Mouse (Mus musculus): Measurements from ENCODE around the gene Morn5.
A peak's percentile ranks its signal among the peaks of the same experiment; 100 is the strongest.

Gene Morn5

DNA sequence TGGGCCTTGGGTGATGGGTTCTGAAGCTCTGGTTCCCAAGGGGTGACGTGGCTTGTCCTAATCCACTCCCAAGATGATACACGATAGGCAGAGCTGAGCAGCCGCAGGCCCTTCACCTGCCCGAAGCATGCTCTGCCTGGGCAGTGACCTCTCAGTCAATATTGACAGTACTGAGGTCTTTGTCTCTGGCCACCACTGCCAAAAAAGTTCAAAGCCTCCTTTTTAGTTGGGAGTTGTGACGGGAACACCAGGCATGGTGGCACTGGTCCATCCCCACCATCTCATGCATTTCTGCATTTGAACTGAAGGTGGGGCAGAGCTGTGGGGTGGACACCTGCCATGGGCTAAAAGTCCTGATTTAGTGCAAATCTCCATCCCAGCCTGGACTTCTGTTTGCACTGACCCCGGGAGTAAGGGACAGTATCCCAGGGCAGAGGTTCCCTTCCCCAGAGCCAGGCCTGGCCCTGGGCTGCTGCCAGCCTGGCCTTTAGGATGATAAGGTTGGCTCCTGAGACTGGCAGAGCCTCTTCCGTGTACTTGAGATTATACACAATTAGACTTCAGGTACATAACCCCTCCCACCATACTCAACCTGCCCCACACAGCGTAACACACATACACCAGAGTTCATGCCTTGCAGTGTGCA, 22.5 kb downstream of the Morn5 start:
- DNase-seq: no peak

DNA sequence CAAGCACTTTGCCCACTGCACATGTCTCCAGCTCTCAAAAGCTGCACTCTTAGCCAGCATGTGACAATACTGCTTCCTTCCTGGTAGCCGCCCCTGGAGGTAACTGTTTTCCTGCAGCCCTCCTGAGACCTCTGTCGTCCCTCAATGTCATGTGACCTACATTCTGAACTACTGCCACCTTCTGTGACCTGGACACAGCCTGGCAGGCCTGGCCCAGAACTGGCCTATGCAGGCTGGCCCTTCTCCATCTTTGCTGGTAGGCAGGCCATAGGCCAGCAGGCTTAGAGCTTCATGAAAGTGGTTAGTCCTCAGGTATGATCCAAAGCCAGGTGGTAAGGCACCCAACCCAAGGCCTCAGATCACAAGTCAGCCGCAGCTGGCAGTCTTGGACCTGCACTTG, 24.5 kb downstream of the Morn5 start:
- no peak for DNase-seq

DNA sequence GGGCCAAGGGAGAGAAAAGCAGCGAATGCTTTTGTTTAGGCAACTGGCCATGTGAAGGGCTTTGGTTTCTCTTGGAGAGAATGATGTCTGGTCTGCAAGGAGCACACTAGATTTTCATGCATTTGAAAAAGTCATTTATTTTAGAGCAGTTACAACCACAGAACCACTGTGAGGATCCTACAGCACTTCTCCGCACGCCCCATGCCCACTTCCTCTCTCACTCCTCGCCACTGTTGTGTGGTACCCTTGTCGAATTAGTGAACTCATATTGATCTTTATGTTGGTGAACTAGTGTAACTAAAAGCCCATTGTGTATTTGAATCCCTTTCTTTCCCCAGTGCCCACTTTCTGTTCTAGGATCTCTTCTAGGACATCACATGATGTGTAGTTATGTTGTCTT, 26.0 kb downstream of the Morn5 start:
- DNase-seq: no peak

DNA sequence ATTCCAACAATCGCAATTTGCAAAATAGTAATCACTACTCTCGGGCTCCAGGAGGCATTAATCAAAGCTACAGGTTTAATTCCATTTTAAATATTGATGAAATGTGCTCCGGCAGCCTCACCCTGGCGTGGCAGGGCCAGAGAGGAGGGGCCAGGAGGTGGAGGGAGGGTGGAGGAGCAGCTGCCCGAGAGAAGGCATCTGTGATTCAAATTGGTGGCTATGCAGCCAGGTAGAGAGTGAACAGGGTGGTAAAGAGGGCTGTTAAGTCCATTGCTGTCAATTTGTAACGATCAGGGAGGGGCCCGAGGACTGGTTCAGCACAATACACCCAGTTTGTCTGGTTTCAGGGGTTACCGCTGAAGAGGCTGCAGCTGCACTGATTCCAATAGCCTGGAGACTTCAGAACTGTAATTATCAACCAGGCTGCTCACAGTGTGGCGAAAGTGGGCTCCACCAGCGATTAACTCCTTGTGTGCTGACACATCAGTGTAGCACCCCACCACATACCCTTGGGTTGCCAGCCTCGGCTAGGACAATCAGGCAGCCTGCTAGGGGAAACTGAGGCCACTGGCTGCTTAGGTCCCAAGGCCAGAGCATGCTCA, 28.0 kb downstream of the Morn5 start:
- DNase-seq: no peak

DNA sequence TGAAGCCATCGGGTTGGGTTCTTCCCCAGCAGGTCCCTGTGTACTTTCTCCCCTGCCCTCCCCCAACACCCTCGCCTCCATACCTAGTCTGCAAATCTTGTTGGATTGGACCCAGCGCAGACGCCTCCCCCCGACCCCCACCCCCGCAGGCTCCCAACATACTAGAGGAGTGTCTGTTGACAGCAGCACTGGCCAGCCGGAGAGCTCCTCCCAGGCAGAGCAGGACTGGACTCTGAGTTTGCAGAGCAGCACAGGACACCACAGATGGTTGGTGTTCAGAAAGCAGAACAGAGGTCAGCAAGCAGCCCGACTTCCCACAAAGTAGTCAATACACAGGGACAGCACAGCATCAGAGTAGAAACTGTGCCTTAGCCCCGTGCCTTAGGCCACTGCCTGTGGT, 32.2 kb downstream of the Morn5 start:
- no peak for DNase-seq

DNA sequence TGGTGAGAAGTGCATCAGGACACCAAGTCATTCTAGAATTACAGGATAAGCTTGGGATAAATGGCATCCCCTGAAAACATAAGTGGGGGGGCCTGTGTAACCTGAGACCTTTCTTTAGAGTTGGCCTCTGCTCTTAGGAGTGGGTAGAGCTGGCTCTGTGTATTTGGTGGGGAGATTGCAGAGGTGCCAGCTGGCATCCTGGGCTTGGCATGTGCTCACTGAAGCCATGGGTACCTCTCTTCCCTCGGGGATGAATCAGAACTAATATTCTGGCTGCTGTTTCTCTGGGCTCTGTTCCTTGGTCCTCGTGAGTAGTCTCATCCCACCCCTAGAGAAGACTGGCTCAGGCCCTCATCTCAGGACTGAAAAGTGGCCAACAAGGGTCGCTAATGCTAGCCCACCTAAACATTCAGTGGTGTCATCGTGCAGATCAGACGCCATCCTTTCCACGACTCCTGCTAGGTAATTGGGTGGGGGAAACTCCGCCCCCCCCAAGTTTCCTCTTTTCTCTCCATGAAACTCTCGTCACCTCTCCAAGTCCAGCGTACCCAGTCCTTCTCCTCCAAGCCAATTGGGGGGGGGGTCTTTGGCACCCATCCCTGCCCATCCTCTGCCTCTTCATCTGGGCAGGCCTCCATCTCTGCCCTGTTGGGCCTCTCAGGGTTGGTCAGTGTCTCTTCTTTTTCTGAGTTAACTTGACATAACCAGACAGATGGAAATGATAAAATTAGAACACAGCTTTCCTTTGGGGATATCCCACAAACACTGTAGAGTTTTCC, 33.7 kb downstream of the Morn5 start:
- DNase-seq: no peak

DNA sequence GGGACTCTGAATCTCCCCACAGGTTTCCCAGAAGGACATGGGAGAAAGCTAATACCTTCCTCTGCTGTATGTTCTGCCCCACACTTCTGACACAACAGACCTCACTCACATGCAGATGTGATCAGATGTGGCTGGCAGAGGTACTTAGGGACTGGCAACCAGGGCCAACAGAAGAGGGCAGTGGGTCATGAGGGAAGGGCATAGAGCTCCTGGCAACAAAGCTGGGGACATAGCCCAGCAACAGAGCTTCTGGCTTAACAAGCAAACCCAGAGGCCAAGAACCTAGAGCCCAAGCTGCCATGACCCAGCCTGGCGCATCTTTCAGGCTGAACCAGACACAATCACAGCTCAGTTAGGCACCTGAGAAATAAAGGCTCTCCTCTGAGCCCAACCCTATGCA, 35.8 kb downstream of the Morn5 start:
- no peak for DNase-seq

DNA sequence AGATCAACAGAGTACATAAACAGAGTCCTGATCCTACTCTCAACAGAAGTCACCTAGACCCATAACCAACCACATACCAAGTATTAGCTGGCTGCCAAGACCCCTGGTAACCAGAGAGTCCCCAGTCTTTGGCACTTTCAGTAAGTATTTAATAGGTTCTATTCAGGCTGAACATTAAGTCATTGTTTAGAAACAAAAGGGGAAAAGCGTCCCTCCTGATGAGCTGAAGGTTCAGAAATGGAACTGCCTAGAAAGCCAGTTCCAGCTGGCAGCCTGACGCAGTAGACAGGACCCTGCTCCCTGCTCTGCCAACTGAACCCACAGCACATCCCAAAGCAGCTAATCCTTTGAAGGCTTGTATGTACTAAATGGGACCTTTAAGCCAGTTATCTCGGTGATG, 39.9 kb downstream of the Morn5 start:
- no peak for DNase-seq

DNA sequence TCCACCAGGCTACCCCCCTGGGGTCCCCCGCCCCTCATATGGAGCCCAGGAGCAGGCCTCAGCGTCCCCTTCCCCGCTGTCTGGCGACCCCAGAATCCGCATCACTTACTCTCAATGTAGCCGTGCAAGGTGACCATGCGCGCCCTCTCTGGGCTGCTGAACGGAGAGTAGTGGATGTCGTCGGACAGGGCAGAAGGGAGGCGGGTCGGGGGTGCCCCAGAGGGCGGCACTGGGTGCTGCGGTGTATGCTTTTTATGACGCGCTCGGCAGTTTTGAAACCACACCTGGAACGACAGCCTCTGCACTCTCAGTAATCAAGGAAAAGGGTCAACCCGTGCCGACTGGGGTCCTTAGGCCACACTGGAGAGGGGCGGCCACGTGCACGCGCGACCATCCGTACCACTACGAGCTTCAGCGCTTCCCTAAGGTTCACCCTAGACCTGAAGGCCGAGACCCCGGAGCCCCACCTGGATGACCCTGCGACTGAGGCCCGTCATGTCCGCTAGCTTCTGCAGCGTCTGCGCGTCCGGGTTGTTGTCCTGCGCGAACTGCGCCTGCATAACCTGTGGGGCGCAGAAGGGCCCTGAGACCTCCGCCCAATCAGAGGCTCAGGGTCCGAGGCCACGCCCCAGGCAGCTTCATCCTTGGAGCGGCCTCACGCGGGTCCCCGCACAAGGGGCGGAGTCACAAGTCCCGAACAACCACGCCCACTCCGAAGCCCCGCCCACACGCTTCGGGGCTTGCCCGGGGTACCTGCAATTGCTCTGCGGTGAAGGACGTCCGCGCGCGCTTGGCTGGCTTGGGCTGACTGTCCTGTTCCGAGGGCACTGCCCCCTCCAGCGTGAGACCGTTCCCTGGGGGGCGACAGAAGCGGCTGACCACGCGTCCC, 41.8 kb downstream of the Morn5 start:
- peak; percentile 55 for DNase-seq

DNA sequence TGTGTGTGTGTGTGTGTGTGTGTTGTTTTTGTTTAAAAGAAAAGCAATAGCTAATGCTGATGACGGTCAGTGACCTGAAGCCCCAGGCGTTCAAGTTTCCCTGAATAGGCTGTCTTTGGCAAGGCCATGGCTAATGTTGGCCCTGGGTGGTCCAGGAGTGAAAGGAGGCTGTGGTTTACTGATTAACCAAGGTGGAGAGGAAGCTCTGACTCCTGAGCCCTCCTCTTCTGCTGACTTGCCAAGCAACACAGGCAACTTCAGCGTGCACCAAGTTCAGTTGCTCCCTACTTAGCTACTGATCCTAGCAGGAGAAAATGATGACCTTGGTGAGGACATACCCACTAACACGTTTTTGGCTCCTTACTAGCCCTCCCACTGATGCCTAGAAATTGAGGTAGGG, 43.5 kb downstream of the Morn5 start:
- DNase-seq: no peak

DNA sequence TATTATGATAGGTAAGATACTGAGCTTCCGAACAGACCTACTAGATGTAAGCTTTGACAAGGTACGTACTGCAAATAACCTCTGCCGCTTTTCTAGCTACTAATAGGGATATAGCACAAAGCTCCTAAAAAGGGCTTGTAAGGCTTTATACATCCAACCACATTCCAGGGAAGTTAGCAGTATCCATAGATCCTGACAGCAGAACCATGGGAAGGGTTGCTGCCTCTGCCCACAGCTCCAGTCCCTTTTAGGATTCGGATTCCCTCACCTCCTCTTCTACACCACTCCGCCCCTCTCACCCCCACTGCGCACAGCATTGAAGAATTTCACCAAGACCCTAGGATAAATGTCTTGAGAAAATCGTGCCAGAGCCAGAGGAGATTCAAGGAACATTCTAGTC, 44.0 kb downstream of the Morn5 start:
- DNase-seq: no peak

DNA sequence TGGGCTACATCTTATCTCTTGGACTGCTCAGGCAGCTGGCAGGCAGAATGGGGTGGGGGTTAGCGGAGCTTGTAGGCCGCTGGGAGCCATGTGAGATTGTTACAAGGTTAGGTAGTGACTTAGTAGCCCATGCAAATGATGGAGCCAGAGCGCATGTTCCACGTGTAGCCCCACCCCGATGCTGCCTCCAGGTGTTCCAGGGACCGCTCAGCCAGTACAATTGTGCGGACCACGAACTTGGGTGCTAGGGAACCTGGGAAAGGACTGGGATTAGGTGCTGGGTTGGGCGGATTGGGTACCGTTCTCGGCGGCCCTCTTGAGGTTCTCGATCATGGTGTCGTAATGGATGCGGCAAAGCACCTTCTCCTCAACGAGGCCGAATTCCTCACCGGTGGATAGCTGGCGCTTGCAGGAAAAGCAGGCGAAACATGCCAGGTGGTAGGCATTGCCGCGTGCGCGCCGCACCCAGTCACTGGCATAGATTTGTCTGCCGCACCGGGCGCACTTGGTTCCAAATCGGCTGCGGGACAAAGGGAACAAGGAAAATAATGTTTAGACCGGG, 44.7 kb downstream of the Morn5 start:
- no peak for DNase-seq

DNA sequence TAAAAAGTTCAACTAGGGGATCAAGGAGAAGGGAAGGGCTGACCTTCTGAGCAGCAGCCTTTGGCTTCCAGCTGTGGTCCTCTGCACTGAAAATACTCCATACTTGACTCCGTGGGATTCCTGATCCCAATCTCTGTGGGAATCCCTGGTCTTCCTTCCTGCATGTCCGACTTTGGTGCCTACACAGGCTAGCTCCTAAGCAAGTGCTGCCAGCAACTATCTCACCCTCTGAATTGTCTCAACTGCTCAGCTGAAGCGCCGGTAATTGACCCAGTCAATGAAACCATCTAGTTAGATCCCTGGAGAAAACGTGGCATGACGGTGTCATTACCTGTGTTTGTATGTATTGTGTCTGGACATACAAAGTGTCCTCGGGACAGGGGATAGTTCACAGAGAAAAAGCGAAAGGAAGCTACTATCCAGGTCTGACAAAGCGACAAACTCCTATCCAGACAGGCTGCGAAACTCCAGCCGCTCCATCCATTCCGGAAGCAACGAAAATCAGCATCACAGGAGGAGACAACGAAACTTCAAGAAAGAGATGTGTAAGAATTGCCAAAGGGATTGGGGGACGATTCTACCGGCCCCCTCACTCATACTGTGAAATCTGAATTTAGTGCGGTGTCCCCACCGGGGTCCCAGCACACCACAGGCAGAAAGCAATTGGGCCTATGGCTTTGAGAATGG, 48.0 kb downstream of the Morn5 start:
- DNase-seq: no peak

DNA sequence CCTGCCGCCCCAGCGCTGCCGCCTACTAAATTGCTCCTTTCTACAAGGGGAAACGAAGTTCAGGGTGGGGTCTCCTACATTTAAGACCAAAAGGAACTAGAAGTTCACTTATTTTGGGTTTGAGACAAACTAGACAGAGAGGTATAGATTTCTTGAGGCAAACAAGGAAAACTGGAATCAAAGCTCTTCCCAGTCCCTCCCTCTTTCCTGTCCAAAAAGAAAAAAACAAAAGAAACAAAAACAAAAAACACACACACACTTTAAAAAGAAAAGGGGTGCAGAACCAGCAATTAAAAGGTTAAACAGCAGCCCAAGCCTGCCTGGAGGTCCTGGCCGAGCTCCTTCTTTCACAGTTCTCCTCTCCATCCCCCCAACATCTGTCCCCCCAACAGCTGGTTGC, 48.8 kb downstream of the Morn5 start:
- DNase-seq: no peak

DNA sequence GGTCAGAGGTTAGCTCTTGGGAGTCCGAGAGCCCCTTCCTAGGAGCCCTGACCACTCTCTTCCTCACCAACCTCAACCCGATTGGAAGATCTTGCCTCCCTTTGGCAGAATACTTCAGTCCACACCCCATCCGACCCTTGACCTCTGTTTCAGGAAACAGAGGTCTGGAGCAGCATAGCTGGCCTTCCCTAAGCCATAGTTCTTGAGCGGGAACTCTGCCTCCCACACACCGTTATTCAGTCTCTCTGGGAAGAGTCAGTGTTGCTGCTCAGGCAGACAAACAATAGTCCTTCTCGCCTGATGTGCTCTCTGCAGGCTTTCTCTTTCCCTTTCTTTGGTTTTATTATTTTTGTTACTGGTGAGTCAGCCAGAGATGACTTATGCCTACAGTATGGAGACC, 50.5 kb downstream of the Morn5 start:
- no peak for DNase-seq

DNA sequence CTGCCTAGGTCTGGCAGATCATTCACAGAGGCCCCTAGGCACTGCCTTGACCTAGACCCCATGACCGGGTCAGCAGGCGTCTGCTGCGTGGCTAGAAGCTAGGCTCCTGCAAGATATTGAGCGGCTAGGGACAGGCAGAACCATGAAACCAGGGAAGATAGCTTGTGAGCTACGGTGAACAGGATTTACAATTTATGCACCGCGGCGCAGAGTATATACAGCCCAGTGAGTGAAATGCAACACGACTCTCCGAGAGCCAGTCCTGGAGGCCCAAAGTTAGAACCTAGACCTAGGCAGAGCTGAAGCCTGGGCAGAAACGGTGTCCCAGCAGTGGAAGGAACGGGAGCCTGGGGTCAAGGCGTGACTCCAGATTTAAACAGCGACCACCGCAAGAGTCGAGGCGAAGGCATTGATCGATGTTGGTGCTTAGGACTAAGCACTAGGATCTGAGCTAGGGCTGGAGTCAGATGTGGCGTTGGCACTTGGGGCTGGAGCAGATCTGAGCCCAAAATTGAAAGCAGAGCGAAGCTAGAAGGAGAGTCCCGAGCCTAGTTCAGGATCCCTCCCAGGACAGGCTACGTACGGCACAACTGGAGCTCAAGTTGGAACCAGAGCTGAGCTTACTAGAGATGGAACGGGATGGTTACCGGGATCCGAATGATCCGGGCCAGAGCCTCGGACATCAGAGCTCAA, 52.8 kb downstream of the Morn5 start:
- DNase-seq: no peak

DNA sequence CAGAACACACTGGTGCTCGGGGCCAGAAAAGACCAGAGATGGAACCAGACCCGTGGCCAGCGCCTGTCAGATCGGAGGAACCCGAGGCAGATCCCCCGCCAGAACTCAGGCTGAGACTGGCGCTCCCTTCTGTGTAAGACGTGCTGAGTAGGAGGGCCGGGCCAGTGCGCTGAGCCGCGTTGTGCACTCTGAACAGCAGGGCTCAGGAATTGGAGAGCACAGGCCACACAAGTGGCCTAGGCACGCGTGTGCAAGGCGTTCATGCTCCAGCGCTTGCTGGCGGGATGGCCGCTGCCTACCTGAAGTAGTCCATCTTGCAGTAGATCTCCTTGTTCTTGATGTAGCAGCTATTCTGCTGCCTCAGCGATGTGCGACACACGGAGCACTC, 53.3 kb downstream of the Morn5 start:
- peak; percentile 9 for DNase-seq

DNA sequence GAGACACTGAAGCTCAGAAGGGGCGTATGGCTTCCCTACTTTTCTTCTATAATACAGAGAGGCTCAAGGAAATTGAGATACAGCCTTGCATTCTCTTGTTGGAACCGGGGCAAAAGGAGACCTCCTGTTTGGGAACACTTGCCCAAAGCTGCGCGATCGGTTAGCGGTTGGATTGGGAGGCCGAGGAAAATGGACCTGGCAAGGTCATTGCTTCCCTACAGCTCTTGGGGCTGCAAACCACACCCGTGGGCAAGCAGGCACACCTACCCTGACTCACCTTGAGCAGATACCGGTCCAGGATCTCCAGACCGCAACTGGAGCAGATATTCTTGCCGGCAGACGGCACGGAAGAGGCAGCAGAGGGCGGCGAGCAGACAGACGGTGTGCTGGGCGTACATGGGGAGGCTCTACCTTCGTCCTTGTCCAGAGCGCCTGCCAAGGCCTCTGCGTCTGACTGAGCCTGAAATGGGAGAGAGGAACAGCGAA, 53.9 kb downstream of the Morn5 start:
- DNase-seq: no peak

DNA sequence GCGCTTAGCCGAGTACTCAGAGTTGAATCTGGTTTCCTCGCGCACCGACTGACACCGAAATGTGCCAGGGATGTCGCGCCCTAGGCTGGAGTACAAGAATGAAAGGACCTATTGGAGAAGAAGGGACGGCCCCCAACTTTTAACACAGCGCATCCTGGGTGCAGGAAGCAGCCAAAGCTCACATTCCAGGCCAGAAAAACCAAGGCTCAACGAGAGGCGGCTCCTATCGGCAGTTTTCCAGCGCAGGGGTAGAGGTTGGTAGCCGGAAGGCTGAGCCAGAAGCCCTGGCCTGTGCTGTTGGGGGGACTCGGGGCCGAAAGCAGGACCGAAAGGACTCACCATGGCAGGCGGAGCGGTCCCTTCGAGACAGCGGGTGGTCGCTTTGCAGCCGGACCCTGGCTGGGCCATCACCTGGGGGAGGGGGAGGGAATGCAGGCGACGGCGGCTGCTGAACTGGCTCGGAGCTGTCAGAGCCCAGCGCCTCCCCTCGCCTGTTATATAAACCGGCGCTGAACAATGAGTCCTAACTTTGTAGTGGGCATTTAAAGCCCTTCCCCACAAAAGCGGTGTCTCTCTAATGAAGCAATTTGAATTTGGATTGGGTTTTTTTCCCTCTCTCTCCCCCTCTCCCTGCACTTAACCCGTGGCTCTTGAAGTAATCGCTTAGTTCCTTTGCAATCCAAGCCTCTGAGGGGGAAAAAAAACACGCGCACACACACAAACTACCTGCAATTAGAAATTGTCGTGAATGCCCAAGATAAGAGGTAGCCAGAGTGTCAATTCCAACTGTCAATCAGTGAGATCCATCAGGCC, 54.5 kb downstream of the Morn5 start:
- peak; percentile 12 for DNase-seq

DNA sequence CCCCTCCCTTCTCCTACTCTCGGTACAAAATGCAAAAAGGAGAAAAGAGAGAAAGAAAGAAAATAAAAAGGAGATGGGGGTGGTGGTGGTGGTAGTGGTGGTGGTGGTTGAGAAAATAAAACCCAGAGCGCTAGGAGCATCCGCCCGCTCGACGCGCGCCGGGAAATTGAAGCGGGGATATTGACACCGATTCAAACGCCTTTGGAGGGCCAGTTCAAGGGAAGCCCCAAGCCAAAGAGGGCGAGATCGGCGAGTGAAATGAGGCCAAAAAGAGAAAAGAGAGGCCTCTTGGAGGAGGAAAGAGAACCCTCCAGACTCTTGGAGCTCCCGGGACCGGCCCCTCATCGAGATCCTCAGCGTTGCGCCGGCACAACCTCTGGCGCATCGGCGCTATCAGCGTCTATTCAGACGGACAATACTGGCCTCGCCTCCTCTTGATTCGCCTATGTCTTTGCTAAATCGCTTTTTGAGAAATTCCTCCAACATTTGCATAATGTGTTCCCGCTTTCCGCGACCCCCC, 55.2 kb downstream of the Morn5 start:
- no peak for DNase-seq

All from lung, postnatal 14 days (tissue).